Mouse (Mus musculus) testis, adult 2 months (tissue): ENCODE measurements around the gene Snrpb. TPM values are rescaled to one million over a fixed set of nuclear protein-coding genes. Genes with fewer than 3 reads are reported as not detected.
A peak's percentile ranks its signal among the peaks of the same experiment; 100 is the strongest.

Source experiments
- H3K27ac ChIP-seq: fragments of 200-500 bp; 2 replicates; pipeline ENCODE4 v1.5.1; 2012; ENCODE audit warnings: low read depth, low read length; ENCODE audit not compliant: control insufficient read depth, insufficient read depth
- H3K27me3 ChIP-seq: fragments of 200-500 bp; 2 replicates; pipeline ENCODE4 v1.6.1; 2012; ENCODE audit warnings: mild to moderate bottlenecking, low read length, moderate library complexity; ENCODE audit not compliant: control insufficient read depth, insufficient read depth
- H3K36me3 ChIP-seq: fragments of 200-500 bp; 2 replicates; pipeline ENCODE4 v1.6.1; 2012; ENCODE audit warnings: mild to moderate bottlenecking, low read length; ENCODE audit not compliant: control insufficient read depth, insufficient read depth
- H3K4me1 ChIP-seq: fragments of 200-500 bp; 2 replicates; pipeline ENCODE4 v1.6.1; 2012; ENCODE audit warnings: low read length; ENCODE audit not compliant: control insufficient read depth, insufficient read depth
- H3K4me3 ChIP-seq: fragments of 200-500 bp; 2 replicates; pipeline ENCODE4 v1.5.1; 2012; ENCODE audit warnings: low read depth, mild to moderate bottlenecking, low read length, moderate library complexity, mixed read lengths; ENCODE audit not compliant: control insufficient read depth
- CTCF ChIP-seq: fragments of 200-500 bp; IDR thresholded peaks from 2 replicates; pipeline ENCODE4 v1.5.1; 2012; ENCODE audit warnings: low read depth, mild to moderate bottlenecking, inconsistent platforms, low read length, moderate library complexity; ENCODE audit not compliant: control insufficient read depth, insufficient read depth, insufficient replicate concordance
- POLR2A ChIP-seq: fragments of 200-500 bp; IDR thresholded peaks from 2 replicates; pipeline ENCODE4 v1.6.1; 2012; ENCODE audit warnings: low read depth, mild to moderate bottlenecking, inconsistent platforms, low read length, moderate library complexity; ENCODE audit not compliant: control insufficient read depth
- polyA plus RNA-seq: library from polyadenylated mRNA; depleted of rRNA; stranded (reverse); fragments of >200 nt; gene quantifications from 2 replicates; pipeline ENCODE4 v1.2.3, GENCODE M21; 2012

Gene Snrpb
- polyA plus RNA-seq, 1 experiment: 102 TPM

GRCm38 (mm10) chr2:130162701-130163100 lies 16.5 kb downstream of the Snrpb start:
- no peaks in the 10 kb centered on the region for H3K4me1 ChIP-seq
- no peaks in the 10 kb centered on the region for H3K27me3 ChIP-seq
- no peak overlapping the region for H3K27ac ChIP-seq
- no peak for TF ChIP-seq CTCF
- TF ChIP-seq POLR2A: no peak
- H3K36me3 ChIP-seq: no peaks in the 10 kb centered on the region
- H3K4me3 ChIP-seq: peak overlapping the region; percentile 50; the same call in 1 of the 2 replicates

DNA sequence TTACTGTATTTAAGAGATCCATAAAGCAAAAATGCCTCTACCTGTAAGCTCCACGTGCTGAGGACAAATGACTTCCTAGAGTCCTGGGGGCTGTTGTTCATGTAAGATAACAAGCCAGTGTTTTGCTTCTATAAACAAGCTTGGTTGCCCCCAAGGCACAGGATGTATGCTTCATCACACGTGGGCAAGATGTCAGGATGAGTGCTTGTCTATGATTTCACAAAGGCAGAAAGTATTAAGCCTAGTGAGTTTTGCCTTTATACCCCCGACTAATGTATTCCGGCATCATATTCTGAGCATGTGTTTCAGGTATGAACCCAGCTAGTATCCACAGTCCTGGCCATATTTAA lies 21.1 kb downstream of the Snrpb start:
- H3K36me3 ChIP-seq: no peaks in the 10 kb centered on the region
- no peak overlapping the region for H3K27ac ChIP-seq
- H3K4me3 ChIP-seq: no peak overlapping the region
- H3K27me3 ChIP-seq: no peaks in the 10 kb centered on the region
- TF ChIP-seq CTCF: no peak
- no peak for TF ChIP-seq POLR2A
- no peaks in the 10 kb centered on the region for H3K4me1 ChIP-seq

- Histone ChIP-seq H3K4me3 (no peak overlapping the region), H3K27me3 (no peaks in the 10 kb centered on the region), H3K36me3 (no peaks in the 10 kb centered on the region), H3K4me1 (no peaks in the 10 kb centered on the region), H3K27ac (no peak overlapping the region)
- TF ChIP-seq CTCF: no peak
- no peak for TF ChIP-seq POLR2A
These were observed 21.7 kb downstream of the Snrpb start for GRCm38 (mm10) chr2:130157231-130158087.

- Histone ChIP-seq H3K36me3 (no peaks in the 10 kb centered on the region), H3K4me1 (no peaks in the 10 kb centered on the region), H3K27ac (no peak overlapping the region), H3K4me3 (no peak overlapping the region), H3K27me3 (no peaks in the 10 kb centered on the region)
- TF ChIP-seq POLR2A (no peak), CTCF (no peak)
These were observed 23.4 kb downstream of the Snrpb start for GRCm38 (mm10) chr2:130155851-130156250.

GRCm38 (mm10) chr2:130155171-130155570 lies 24.0 kb downstream of the Snrpb start:
- Histone ChIP-seq H3K27ac (no peak overlapping the region), H3K36me3 (no peaks in the 10 kb centered on the region), H3K27me3 (no peaks in the 10 kb centered on the region), H3K4me1 (no peaks in the 10 kb centered on the region), H3K4me3 (no peak overlapping the region)
- TF ChIP-seq POLR2A (no peak), CTCF (no peak)

- Histone ChIP-seq H3K4me1 (no peaks in the 10 kb centered on the region), H3K4me3 (no peak overlapping the region), H3K27me3 (no peaks in the 10 kb centered on the region), H3K27ac (no peak overlapping the region), H3K36me3 (no peaks in the 10 kb centered on the region)
- TF ChIP-seq CTCF (no peak), POLR2A (no peak)
These were observed 33.0 kb downstream of the Snrpb start for GRCm38 (mm10) chr2:130146089-130146668.

GRCm38 (mm10) chr2:130144703-130145324 lies 34.4 kb downstream of the Snrpb start:
- Histone ChIP-seq H3K4me1 (no peaks in the 10 kb centered on the region), H3K27ac (no peak overlapping the region), H3K36me3 (no peaks in the 10 kb centered on the region), H3K27me3 (no peaks in the 10 kb centered on the region), H3K4me3 (no peak overlapping the region)
- TF ChIP-seq CTCF: no peak
- no peak for TF ChIP-seq POLR2A
